Mouse (Mus musculus): ENCODE measurements around the gene Wnt2. TPM values are rescaled to one million over a fixed set of nuclear protein-coding genes. Genes with fewer than 3 reads are reported as not detected.

The Wnt2 gene
- total and polyA plus RNA-seq, 2 experiments from 2014 or later, result 0.49 TPM; not detected in 1

DNA sequence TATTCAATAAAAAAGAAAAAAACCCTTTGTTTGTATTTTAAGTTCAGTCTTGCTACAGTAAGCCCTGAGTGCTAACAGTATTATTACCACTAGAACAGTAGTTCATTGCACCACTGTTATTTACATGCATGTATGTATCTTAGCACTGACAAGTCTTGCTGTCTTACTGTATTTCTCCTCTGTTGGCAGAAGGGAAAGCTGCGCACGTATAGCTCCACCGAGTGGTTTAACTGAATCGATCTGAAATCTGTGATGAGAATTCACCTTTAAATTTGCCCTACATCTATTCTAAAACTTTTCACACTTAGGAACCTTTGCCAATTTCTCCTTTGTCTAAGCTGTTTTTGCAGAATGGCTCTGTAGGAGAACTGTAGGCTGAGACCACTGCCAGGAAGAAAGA is 13.9 kb upstream of the Wnt2 start:
- 80% methylated on average over 4 of the region's 4 CpGs for WGBS
- peak; percentile 13 for DNase-seq (ENCODE audit: low spot score)
- Histone ChIP-seq H3K27ac (ENCODE audit: low read depth, low read length) (no peak overlapping the region), H3K36me3 (ENCODE audit: insufficient read depth, low read length) (no peaks in the 10 kb centered on the region), H3K27me3 (ENCODE audit: insufficient read depth, low read length) (no peaks in the 10 kb centered on the region), H3K9ac (replicated peaks; ENCODE audit: low read length, poor library complexity, severe bottlenecking) (no peak overlapping the region), H3K4me2 (ENCODE audit: low read depth, low read length, poor library complexity, severe bottlenecking) (no peak overlapping the region), H3K4me3 (ENCODE audit: low read depth, low read length) (no peak overlapping the region), H3K4me1 (ENCODE audit: insufficient read depth, low read length) (no peaks in the 10 kb centered on the region), H3K9me3 (ENCODE audit: low read length) (no peaks in the 10 kb centered on the region)
- TF ChIP-seq CTCF (IDR thresholded peaks at IDR 0.05), result peak; percentile 52
- no peak for ATAC-seq (ENCODE audit: low FRiP score)

DNA sequence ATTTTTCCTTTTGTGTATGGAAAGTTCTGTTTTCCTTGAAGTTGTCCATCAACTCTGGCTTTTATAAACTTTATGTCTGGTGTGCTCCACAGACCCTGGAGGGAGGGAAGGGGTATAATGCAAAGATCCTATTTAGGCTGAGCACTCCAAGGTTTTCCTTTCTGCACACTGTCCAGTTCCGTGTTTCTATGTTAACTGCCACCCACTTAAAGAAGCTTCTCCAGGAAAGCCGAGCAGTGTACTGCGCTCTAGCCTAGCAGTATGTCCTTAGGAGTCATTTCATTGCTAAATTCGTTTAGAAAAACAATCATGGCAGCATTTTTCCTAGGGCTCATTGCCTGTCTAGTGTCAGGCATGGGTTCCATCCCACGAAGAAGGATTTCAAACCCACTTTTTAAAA is 12.8 kb upstream of the Wnt2 start:
- no peaks in the 10 kb centered on the region for H3K27me3 ChIP-seq (ENCODE audit: insufficient read depth, low read length)
- H3K36me3 ChIP-seq (ENCODE audit: insufficient read depth, low read length), result no peaks in the 10 kb centered on the region
- WGBS, result 83% methylated on average over 5 of the region's 5 CpGs
- no peak overlapping the region for H3K27ac ChIP-seq (ENCODE audit: low read depth, low read length)
- H3K4me1 ChIP-seq (ENCODE audit: insufficient read depth, low read length), result no peaks in the 10 kb centered on the region
- TF ChIP-seq CTCF (IDR thresholded peaks at IDR 0.05), result no peak
- DNase-seq (ENCODE audit: low spot score), result no peak
- ATAC-seq (ENCODE audit: low FRiP score), result no peak
- H3K4me2 ChIP-seq (ENCODE audit: low read depth, low read length, poor library complexity, severe bottlenecking), result no peak overlapping the region
- H3K4me3 ChIP-seq (ENCODE audit: low read depth, low read length), result no peak overlapping the region
- no peak overlapping the region for H3K9ac ChIP-seq (replicated peaks; ENCODE audit: low read length, poor library complexity, severe bottlenecking)
- H3K9me3 ChIP-seq (ENCODE audit: low read length), result no peaks in the 10 kb centered on the region

- Histone ChIP-seq H3K4me2 (ENCODE audit: low read depth, low read length, poor library complexity, severe bottlenecking) (peak overlapping the region; percentile 99), H3K4me1 (ENCODE audit: insufficient read depth, low read length) (peaks cover 8% of the 10 kb centered on the region; the same call in 1 of the 2 replicates), H3K4me3 (ENCODE audit: low read depth, low read length) (peak overlapping the region; percentile 60; the same call in 1 of the 2 replicates), H3K27me3 (ENCODE audit: insufficient read depth, low read length) (peaks cover 23% of the 10 kb centered on the region), H3K9me3 (ENCODE audit: low read length) (no peaks in the 10 kb centered on the region), H3K36me3 (ENCODE audit: insufficient read depth, low read length) (no peaks in the 10 kb centered on the region), H3K9ac (replicated peaks; ENCODE audit: low read length, poor library complexity, severe bottlenecking) (no peak overlapping the region), H3K27ac (ENCODE audit: low read depth, low read length) (no peak overlapping the region)
- no peak for ATAC-seq (ENCODE audit: low FRiP score)
- no peak for DNase-seq (ENCODE audit: low spot score)
- 30% methylated on average over 6 of the region's 6 CpGs for WGBS
- TF ChIP-seq CTCF (IDR thresholded peaks at IDR 0.05), result no peak
These were observed 1.9 kb upstream of the Wnt2 start for GRCm38 (mm10) chr6:18032271-18032670.

DNA sequence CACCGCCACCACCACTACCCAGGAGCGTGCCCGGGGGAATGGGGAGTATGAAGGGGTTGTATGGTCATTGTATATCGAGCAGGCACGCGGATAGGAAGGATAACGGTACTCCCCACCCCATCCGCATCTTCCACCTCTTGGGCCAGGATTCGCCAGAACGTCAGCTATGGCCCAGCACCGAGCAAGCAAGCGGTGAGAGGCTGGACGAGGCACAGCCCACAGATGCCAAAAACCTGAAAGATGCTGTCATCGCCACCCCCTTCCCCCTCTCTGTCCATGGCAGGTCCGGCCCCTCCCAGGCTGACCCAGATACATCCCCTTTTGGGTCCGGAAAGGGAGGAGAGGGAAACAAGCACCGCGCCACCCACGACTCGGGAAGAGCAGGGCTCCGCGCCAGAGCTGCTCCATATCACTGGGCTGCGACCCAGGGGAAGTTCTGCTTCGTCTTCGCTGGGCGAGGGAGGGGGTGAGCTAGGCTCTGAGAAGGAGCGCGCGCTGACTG is 1.2 kb upstream of the Wnt2 start:
- Histone ChIP-seq H3K36me3 (ENCODE audit: insufficient read depth, low read length) (no peaks in the 10 kb centered on the region), H3K27me3 (ENCODE audit: insufficient read depth, low read length) (peaks cover 23% of the 10 kb centered on the region), H3K4me2 (ENCODE audit: low read depth, low read length, poor library complexity, severe bottlenecking) (peak overlapping the region; percentile 99), H3K4me3 (ENCODE audit: low read depth, low read length) (peak overlapping the region; percentile 60), H3K9ac (replicated peaks; ENCODE audit: low read length, poor library complexity, severe bottlenecking) (0 out of 2 replicates have a peak overlapping the region, but pooled peaks have one; percentile 33), H3K4me1 (ENCODE audit: insufficient read depth, low read length) (peaks cover 8% of the 10 kb centered on the region; the same call in 1 of the 2 replicates), H3K9me3 (ENCODE audit: low read length) (no peaks in the 10 kb centered on the region), H3K27ac (ENCODE audit: low read depth, low read length) (no peak overlapping the region)
- under 1% methylated on average over 29 of the region's 29 CpGs for WGBS
- TF ChIP-seq CTCF (IDR thresholded peaks at IDR 0.05), result no peak
- ATAC-seq (ENCODE audit: low FRiP score), result peak; percentile 56; the same call in 1 of the 2 replicates
- DNase-seq (ENCODE audit: low spot score), result peak; percentile 16

DNA sequence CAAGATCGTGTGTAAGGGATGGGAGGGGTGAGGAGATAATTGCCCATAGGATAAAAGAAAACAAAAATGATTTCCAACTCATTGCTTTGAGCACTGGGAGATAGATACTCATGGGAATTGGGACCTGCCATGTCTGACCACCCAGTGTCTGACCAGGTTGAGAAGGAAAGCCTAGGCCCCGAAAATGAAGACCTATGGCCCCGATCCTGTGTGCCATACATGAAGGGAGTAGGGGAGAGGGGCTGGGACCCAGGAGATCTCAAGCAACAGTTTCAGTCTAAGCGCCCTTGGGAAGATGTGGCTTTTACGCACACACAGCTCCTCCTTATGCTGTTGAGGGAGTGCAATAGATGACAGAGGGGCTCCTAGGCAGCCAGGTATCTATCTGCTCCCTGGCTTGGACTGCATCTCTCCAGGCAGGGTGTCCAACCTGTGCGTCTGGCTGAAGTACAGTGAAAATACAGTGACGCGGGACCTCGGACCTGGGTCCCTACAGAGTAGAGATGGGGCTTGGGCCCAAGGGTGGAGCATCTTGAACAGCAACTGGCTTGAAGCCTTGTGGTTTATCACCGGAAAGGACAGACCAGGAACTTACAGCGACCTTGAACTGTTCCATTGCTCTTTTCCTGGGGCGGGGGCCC is 603 bp upstream of the Wnt2 start:
- no peak for TF ChIP-seq CTCF (IDR thresholded peaks at IDR 0.05)
- Histone ChIP-seq H3K4me1 (ENCODE audit: insufficient read depth, low read length) (peaks cover 8% of the 10 kb centered on the region; the same call in 1 of the 2 replicates), H3K27me3 (ENCODE audit: insufficient read depth, low read length) (peaks cover 23% of the 10 kb centered on the region), H3K4me2 (ENCODE audit: low read depth, low read length, poor library complexity, severe bottlenecking) (peak overlapping the region; percentile 99), H3K36me3 (ENCODE audit: insufficient read depth, low read length) (no peaks in the 10 kb centered on the region), H3K9me3 (ENCODE audit: low read length) (no peaks in the 10 kb centered on the region), H3K27ac (ENCODE audit: low read depth, low read length) (no peak overlapping the region), H3K9ac (replicated peaks; ENCODE audit: low read length, poor library complexity, severe bottlenecking) (0 out of 2 replicates have a peak overlapping the region, but pooled peaks have one; percentile 33), H3K4me3 (ENCODE audit: low read depth, low read length) (peak overlapping the region; percentile 60)
- no peak for DNase-seq (ENCODE audit: low spot score)
- ATAC-seq (ENCODE audit: low FRiP score), result no peak
- WGBS, result 9% methylated on average over 12 of the region's 12 CpGs

GRCm38 (mm10) chr6:18024133-18024794 is 6.1 kb downstream of the Wnt2 start:
- no peaks in the 10 kb centered on the region for H3K4me1 ChIP-seq (ENCODE audit: insufficient read depth, low read length)
- ATAC-seq (ENCODE audit: low FRiP score), result no peak
- 82% methylated on average over 8 of the region's 8 CpGs for WGBS
- no peak for TF ChIP-seq CTCF (IDR thresholded peaks at IDR 0.05)
- peaks cover 5% of the 10 kb centered on the region; the same call in 1 of the 2 replicates for H3K27me3 ChIP-seq (ENCODE audit: insufficient read depth, low read length)
- no peak overlapping the region for H3K27ac ChIP-seq (ENCODE audit: low read depth, low read length)
- H3K36me3 ChIP-seq (ENCODE audit: insufficient read depth, low read length), result no peaks in the 10 kb centered on the region
- no peak overlapping the region for H3K4me2 ChIP-seq (ENCODE audit: low read depth, low read length, poor library complexity, severe bottlenecking)
- peak; percentile 15 for DNase-seq (ENCODE audit: low spot score)
- no peak overlapping the region for H3K4me3 ChIP-seq (ENCODE audit: low read depth, low read length)
- no peaks in the 10 kb centered on the region for H3K9me3 ChIP-seq (ENCODE audit: low read length)
- H3K9ac ChIP-seq (replicated peaks; ENCODE audit: low read length, poor library complexity, severe bottlenecking), result no peak overlapping the region
